Mouse (Mus musculus): Measurements from ENCODE around the gene Brinp3.

Brinp3 gene

GRCm38 (mm10) chr1:146751066-146751465 lies 256.5 kb downstream of the Brinp3 start:
- in situ Hi-C loops (cut with MboI; ENCODE audit: low pct_unique_long_range_greater_than_20kb in 1 of 2, low sequenced_read_pairs in 2 of 2, unreplicated experiment in 1 of 2) = no loop called here

GRCm38 (mm10) chr1:146783259-146783658 lies 288.7 kb downstream of the Brinp3 start:
- in situ Hi-C loops (cut with MboI; ENCODE audit: low pct_unique_long_range_greater_than_20kb in 1 of 2, low sequenced_read_pairs in 2 of 2, unreplicated experiment in 1 of 2) = no loop called here

- in situ Hi-C loops (cut with MboI; ENCODE audit: low pct_unique_long_range_greater_than_20kb in 1 of 2, low sequenced_read_pairs in 2 of 2, unreplicated experiment in 1 of 2) = no loop called here
Measured at GRCm38 (mm10) chr1:146787236-146787635, 292.7 kb downstream of the Brinp3 start.

GRCm38 (mm10) chr1:146792826-146793225 lies 298.3 kb downstream of the Brinp3 start:
- in situ Hi-C loops (cut with MboI; ENCODE audit: low pct_unique_long_range_greater_than_20kb in 1 of 2, low sequenced_read_pairs in 2 of 2, unreplicated experiment in 1 of 2) = no loop called here

GRCm38 (mm10) chr1:146799986-146800553 lies 305.5 kb downstream of the Brinp3 start:
- in situ Hi-C loops (cut with MboI; ENCODE audit: low pct_unique_long_range_greater_than_20kb in 1 of 2, low sequenced_read_pairs in 2 of 2, unreplicated experiment in 1 of 2) = no loop called here

- in situ Hi-C loops (cut with MboI; ENCODE audit: low pct_unique_long_range_greater_than_20kb in 1 of 2, low sequenced_read_pairs in 2 of 2, unreplicated experiment in 1 of 2) = no loop called here
Measured at GRCm38 (mm10) chr1:146801821-146802220, 307.3 kb downstream of the Brinp3 start.

- in situ Hi-C loops (cut with MboI; ENCODE audit: low pct_unique_long_range_greater_than_20kb in 1 of 2, low sequenced_read_pairs in 2 of 2, unreplicated experiment in 1 of 2) = no loop called here
Measured at GRCm38 (mm10) chr1:146807765-146808164, 313.2 kb downstream of the Brinp3 start.

GRCm38 (mm10) chr1:146833888-146834287 lies 339.3 kb downstream of the Brinp3 start:
- in situ Hi-C loops (cut with MboI; ENCODE audit: low pct_unique_long_range_greater_than_20kb in 1 of 2, low sequenced_read_pairs in 2 of 2, unreplicated experiment in 1 of 2) = no loop called here

- in situ Hi-C loops (cut with MboI; ENCODE audit: low pct_unique_long_range_greater_than_20kb in 1 of 2, low sequenced_read_pairs in 2 of 2, unreplicated experiment in 1 of 2) = no loop called here
Measured at GRCm38 (mm10) chr1:146844087-146844486, 349.5 kb downstream of the Brinp3 start.

- in situ Hi-C loops (cut with MboI; ENCODE audit: low pct_unique_long_range_greater_than_20kb in 1 of 2, low sequenced_read_pairs in 2 of 2, unreplicated experiment in 1 of 2) = no loop called here
Measured at GRCm38 (mm10) chr1:146848892-146849291, 354.3 kb downstream of the Brinp3 start.

- in situ Hi-C loops (cut with MboI; ENCODE audit: low pct_unique_long_range_greater_than_20kb in 1 of 2, low sequenced_read_pairs in 2 of 2, unreplicated experiment in 1 of 2) = no loop called here
Measured at GRCm38 (mm10) chr1:146850147-146850546, 355.6 kb downstream of the Brinp3 start.

- in situ Hi-C loops (cut with MboI; ENCODE audit: low pct_unique_long_range_greater_than_20kb in 1 of 2, low sequenced_read_pairs in 2 of 2, unreplicated experiment in 1 of 2) = no loop called here
Measured at GRCm38 (mm10) chr1:146898636-146899035, 404.1 kb downstream of the Brinp3 start.

GRCm38 (mm10) chr1:146901691-146902090 lies 407.1 kb downstream of the Brinp3 start:
- in situ Hi-C loops (cut with MboI; ENCODE audit: low pct_unique_long_range_greater_than_20kb in 1 of 2, low sequenced_read_pairs in 2 of 2, unreplicated experiment in 1 of 2) = no loop called here

GRCm38 (mm10) chr1:146939463-146940389 lies 445.2 kb downstream of the Brinp3 start:
- in situ Hi-C loops (cut with MboI; ENCODE audit: low pct_unique_long_range_greater_than_20kb in 1 of 2, low sequenced_read_pairs in 2 of 2, unreplicated experiment in 1 of 2) = no loop called here
